Mouse (Mus musculus): ENCODE measurements at regions not wholly inside any gene's neighbourhood (a gene's known extent, or its start where the extent isn't known, plus 50 kb on each side); places are given as distances from the start of the nearest gene placed in this dataset.

GRCm38 (mm10) chr2:11362205-11362994 is 190.5 kb downstream of the Prkcq start:
- H3K4me3 ChIP-seq (ENCODE audit: insufficient read depth in 1 of 2, low read depth in 1 of 2, low read length in 2 of 2, poor library complexity in 1 of 2, severe bottlenecking in 1 of 2), result no peak overlapping the region
- H3K27ac ChIP-seq (ENCODE audit: insufficient read depth, low read depth, low read length, poor library complexity, severe bottlenecking), result no peak overlapping the region
- H3K4me1 ChIP-seq (ENCODE audit: control insufficient read depth in 2 of 2, insufficient read depth in 2 of 2, low read length in 2 of 2, poor library complexity in 1 of 2), result no peaks in the 10 kb centered on the region
- no peaks in the 10 kb centered on the region for H3K9me3 ChIP-seq (ENCODE audit: control insufficient read depth, insufficient read depth, low read depth, low read length)
- TF ChIP-seq ZC3H11A (IDR thresholded peaks at IDR 0.05; ENCODE audit: borderline replicate concordance, low read depth, low read length) (no peak), ZNF384 (IDR thresholded peaks at IDR 0.05; ENCODE audit: low read depth, low read length) (no peak), HCFC1 (IDR thresholded peaks at IDR 0.05; ENCODE audit: borderline replicate concordance, insufficient read depth, low read length) (no peak), MAFK (IDR thresholded peaks at IDR 0.05; ENCODE audit: insufficient read depth, low read depth, low read length) (no peak)
- no peak overlapping the region for H3K9ac ChIP-seq (ENCODE audit: insufficient read depth, low read depth, low read length, poor library complexity, severe bottlenecking)
- H3K36me3 ChIP-seq (ENCODE audit: control insufficient read depth, insufficient read depth, low read length, poor library complexity, severe bottlenecking), result no peaks in the 10 kb centered on the region
- no peak for DNase-seq (ENCODE audit: low read depth, low spot score)
- in situ Hi-C loops (cut with MboI; ENCODE audit: low sequenced_read_pairs in 2 of 2, unreplicated experiment in 2 of 2), result no loop called here

- no peak overlapping the region for H3K9ac ChIP-seq (ENCODE audit: insufficient read depth, low read depth, low read length, poor library complexity, severe bottlenecking)
- no peak overlapping the region for H3K27ac ChIP-seq (ENCODE audit: insufficient read depth, low read depth, low read length, poor library complexity, severe bottlenecking)
- H3K9me3 ChIP-seq (ENCODE audit: control insufficient read depth, insufficient read depth, low read depth, low read length), result no peaks in the 10 kb centered on the region
- no peaks in the 10 kb centered on the region for H3K36me3 ChIP-seq (ENCODE audit: control insufficient read depth, insufficient read depth, low read length, poor library complexity, severe bottlenecking)
- no peak overlapping the region for H3K4me3 ChIP-seq (ENCODE audit: insufficient read depth in 1 of 2, low read depth in 1 of 2, low read length in 2 of 2, poor library complexity in 1 of 2, severe bottlenecking in 1 of 2)
- no peak for DNase-seq (ENCODE audit: low read depth, low spot score)
- no peak for TF ChIP-seq CHD2 (IDR thresholded peaks at IDR 0.05; ENCODE audit: low read depth, low read length)
- TF ChIP-seq ZNF384 (IDR thresholded peaks at IDR 0.05; ENCODE audit: low read depth, low read length), result no peak
- TF ChIP-seq HCFC1 (IDR thresholded peaks at IDR 0.05; ENCODE audit: borderline replicate concordance, insufficient read depth, low read length), result no peak
- TF ChIP-seq MAFK (IDR thresholded peaks at IDR 0.05; ENCODE audit: insufficient read depth, low read depth, low read length), result no peak
- TF ChIP-seq ZC3H11A (IDR thresholded peaks at IDR 0.05; ENCODE audit: borderline replicate concordance, low read depth, low read length), result no peak
- in situ Hi-C loops (cut with MboI; ENCODE audit: low sequenced_read_pairs in 2 of 2, unreplicated experiment in 2 of 2), result no loop called here
- H3K4me1 ChIP-seq (ENCODE audit: control insufficient read depth in 2 of 2, insufficient read depth in 2 of 2, low read length in 2 of 2, poor library complexity in 1 of 2), result no peaks in the 10 kb centered on the region
These were observed 187.4 kb downstream of the Prkcq start for GRCm38 (mm10) chr2:11359280-11359679.

GRCm38 (mm10) chr2:11356714-11357113 is 184.8 kb downstream of the Prkcq start:
- no peak for DNase-seq (ENCODE audit: low read depth, low spot score)
- H3K27ac ChIP-seq (ENCODE audit: insufficient read depth, low read depth, low read length, poor library complexity, severe bottlenecking), result no peak overlapping the region
- no peaks in the 10 kb centered on the region for H3K9me3 ChIP-seq (ENCODE audit: control insufficient read depth, insufficient read depth, low read depth, low read length)
- no peak overlapping the region for H3K9ac ChIP-seq (ENCODE audit: insufficient read depth, low read depth, low read length, poor library complexity, severe bottlenecking)
- TF ChIP-seq ZC3H11A (IDR thresholded peaks at IDR 0.05; ENCODE audit: borderline replicate concordance, low read depth, low read length), result no peak
- TF ChIP-seq MAFK (IDR thresholded peaks at IDR 0.05; ENCODE audit: insufficient read depth, low read depth, low read length), result no peak
- TF ChIP-seq ZNF384 (IDR thresholded peaks at IDR 0.05; ENCODE audit: low read depth, low read length), result no peak
- TF ChIP-seq CHD2 (IDR thresholded peaks at IDR 0.05; ENCODE audit: low read depth, low read length), result no peak
- TF ChIP-seq HCFC1 (IDR thresholded peaks at IDR 0.05; ENCODE audit: borderline replicate concordance, insufficient read depth, low read length), result no peak
- H3K36me3 ChIP-seq (ENCODE audit: control insufficient read depth, insufficient read depth, low read length, poor library complexity, severe bottlenecking), result no peaks in the 10 kb centered on the region
- in situ Hi-C loops (cut with MboI; ENCODE audit: low sequenced_read_pairs in 2 of 2, unreplicated experiment in 2 of 2), result no loop called here
- H3K4me3 ChIP-seq (ENCODE audit: insufficient read depth in 1 of 2, low read depth in 1 of 2, low read length in 2 of 2, poor library complexity in 1 of 2, severe bottlenecking in 1 of 2), result no peak overlapping the region
- no peaks in the 10 kb centered on the region for H3K4me1 ChIP-seq (ENCODE audit: control insufficient read depth in 2 of 2, insufficient read depth in 2 of 2, low read length in 2 of 2, poor library complexity in 1 of 2)

DNA sequence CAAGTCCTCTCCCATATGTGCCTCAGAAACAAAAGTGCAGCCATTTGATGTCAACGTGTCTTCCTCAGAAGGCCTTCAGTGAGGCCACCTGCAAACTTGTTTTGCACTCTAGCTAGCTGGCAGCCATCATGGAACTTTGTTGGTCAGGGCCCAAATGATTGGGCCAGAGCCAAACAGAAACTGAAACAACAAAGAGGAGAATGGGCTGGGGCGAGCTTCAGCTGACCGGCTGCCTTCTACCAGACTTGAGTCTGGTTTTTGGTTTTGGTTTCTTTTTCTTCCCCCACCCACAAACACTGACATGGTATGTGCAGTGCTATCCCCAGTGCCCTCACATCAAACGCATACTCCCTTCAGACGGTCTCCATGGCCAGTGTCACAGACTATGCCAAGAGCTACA is 183.7 kb downstream of the Prkcq start:
- DNase-seq (ENCODE audit: low read depth, low spot score), result no peak
- no peak overlapping the region for H3K27ac ChIP-seq (ENCODE audit: insufficient read depth, low read depth, low read length, poor library complexity, severe bottlenecking)
- H3K9ac ChIP-seq (ENCODE audit: insufficient read depth, low read depth, low read length, poor library complexity, severe bottlenecking), result no peak overlapping the region
- no peaks in the 10 kb centered on the region for H3K36me3 ChIP-seq (ENCODE audit: control insufficient read depth, insufficient read depth, low read length, poor library complexity, severe bottlenecking)
- H3K9me3 ChIP-seq (ENCODE audit: control insufficient read depth, insufficient read depth, low read depth, low read length), result no peaks in the 10 kb centered on the region
- in situ Hi-C loops (cut with MboI; ENCODE audit: low sequenced_read_pairs in 2 of 2, unreplicated experiment in 2 of 2), result no loop called here
- no peak for TF ChIP-seq CHD2 (IDR thresholded peaks at IDR 0.05; ENCODE audit: low read depth, low read length)
- TF ChIP-seq ZC3H11A (IDR thresholded peaks at IDR 0.05; ENCODE audit: borderline replicate concordance, low read depth, low read length), result no peak
- TF ChIP-seq MAFK (IDR thresholded peaks at IDR 0.05; ENCODE audit: insufficient read depth, low read depth, low read length), result no peak
- no peak for TF ChIP-seq HCFC1 (IDR thresholded peaks at IDR 0.05; ENCODE audit: borderline replicate concordance, insufficient read depth, low read length)
- TF ChIP-seq ZNF384 (IDR thresholded peaks at IDR 0.05; ENCODE audit: low read depth, low read length), result no peak
- no peaks in the 10 kb centered on the region for H3K4me1 ChIP-seq (ENCODE audit: control insufficient read depth in 2 of 2, insufficient read depth in 2 of 2, low read length in 2 of 2, poor library complexity in 1 of 2)
- no peak overlapping the region for H3K4me3 ChIP-seq (ENCODE audit: insufficient read depth in 1 of 2, low read depth in 1 of 2, low read length in 2 of 2, poor library complexity in 1 of 2, severe bottlenecking in 1 of 2)
